Mouse (Mus musculus): Measurements from ENCODE around the gene Gzma.
A peak's percentile ranks its signal among the peaks of the same experiment; 100 is the strongest.

The Gzma gene

GRCm38 (mm10) chr13:113064542-113064941, 36.2 kb downstream of the Gzma start:
- no peaks in the 10 kb centered on the region for H3K9me3 ChIP-seq (ENCODE audit: low read length)
- no peaks in the 10 kb centered on the region for H3K27me3 ChIP-seq (ENCODE audit: insufficient read depth, low read length)
- TF ChIP-seq CTCF (conservative IDR thresholded peaks at IDR 0.05; ENCODE audit: low read length): no peak
- TF ChIP-seq NANOG (IDR thresholded peaks at IDR 0.05; ENCODE audit: borderline replicate concordance, low read length): no peak
- no peak for TF ChIP-seq POU5F1 (IDR thresholded peaks at IDR 0.05; ENCODE audit: borderline replicate concordance, low read length)
- H3K4me1 ChIP-seq (replicated peaks; ENCODE audit: low read depth, low read length): no peaks in the 10 kb centered on the region
- no peaks in the 10 kb centered on the region for H3K36me3 ChIP-seq (ENCODE audit: insufficient read depth, low read length)
- H3K4me3 ChIP-seq (replicated peaks; ENCODE audit: low read length): no peak overlapping the region

- Histone ChIP-seq H3K36me3 (ENCODE audit: insufficient read depth, low read length) (no peaks in the 10 kb centered on the region), H3K4me3 (replicated peaks; ENCODE audit: low read length) (no peak overlapping the region), H3K4me1 (replicated peaks; ENCODE audit: low read depth, low read length) (no peaks in the 10 kb centered on the region), H3K9me3 (ENCODE audit: low read length) (peaks cover 8% of the 10 kb centered on the region), H3K27me3 (ENCODE audit: insufficient read depth, low read length) (0 out of 2 replicates have a peak, but pooled peaks cover 2% of the 10 kb centered on the region)
- TF ChIP-seq POU5F1 (IDR thresholded peaks at IDR 0.05; ENCODE audit: borderline replicate concordance, low read length): no peak
- TF ChIP-seq NANOG (IDR thresholded peaks at IDR 0.05; ENCODE audit: borderline replicate concordance, low read length): no peak
- TF ChIP-seq CTCF (conservative IDR thresholded peaks at IDR 0.05; ENCODE audit: low read length): no peak
Observed at GRCm38 (mm10) chr13:113061746-113062145, 39.0 kb downstream of the Gzma start.

GRCm38 (mm10) chr13:113055826-113056225, 45.0 kb downstream of the Gzma start:
- Histone ChIP-seq H3K9me3 (ENCODE audit: low read length) (peaks cover 8% of the 10 kb centered on the region), H3K27me3 (ENCODE audit: insufficient read depth, low read length) (peaks cover 4% of the 10 kb centered on the region; the same call in 1 of the 2 replicates), H3K4me3 (replicated peaks; ENCODE audit: low read length) (no peak overlapping the region), H3K36me3 (ENCODE audit: insufficient read depth, low read length) (no peaks in the 10 kb centered on the region), H3K4me1 (replicated peaks; ENCODE audit: low read depth, low read length) (no peaks in the 10 kb centered on the region)
- no peak for TF ChIP-seq CTCF (conservative IDR thresholded peaks at IDR 0.05; ENCODE audit: low read length)
- TF ChIP-seq POU5F1 (IDR thresholded peaks at IDR 0.05; ENCODE audit: borderline replicate concordance, low read length): no peak
- no peak for TF ChIP-seq NANOG (IDR thresholded peaks at IDR 0.05; ENCODE audit: borderline replicate concordance, low read length)

- no peak for TF ChIP-seq POU5F1 (IDR thresholded peaks at IDR 0.05; ENCODE audit: borderline replicate concordance, low read length)
- no peak for TF ChIP-seq CTCF (conservative IDR thresholded peaks at IDR 0.05; ENCODE audit: low read length)
- no peak for TF ChIP-seq NANOG (IDR thresholded peaks at IDR 0.05; ENCODE audit: borderline replicate concordance, low read length)
- no peaks in the 10 kb centered on the region for H3K4me1 ChIP-seq (replicated peaks; ENCODE audit: low read depth, low read length)
Observed at GRCm38 (mm10) chr13:113054230-113054629, 46.6 kb downstream of the Gzma start.

GRCm38 (mm10) chr13:113047647-113048046, 53.1 kb downstream of the Gzma start:
- TF ChIP-seq POU5F1 (IDR thresholded peaks at IDR 0.05; ENCODE audit: borderline replicate concordance, low read length) (no peak), NANOG (IDR thresholded peaks at IDR 0.05; ENCODE audit: borderline replicate concordance, low read length) (no peak), CTCF (conservative IDR thresholded peaks at IDR 0.05; ENCODE audit: low read length) (no peak)
- no peaks in the 10 kb centered on the region for H3K9me3 ChIP-seq (ENCODE audit: low read length)
- H3K4me1 ChIP-seq (replicated peaks; ENCODE audit: low read depth, low read length): peaks cover 8% of the 10 kb centered on the region
- H3K4me3 ChIP-seq (replicated peaks; ENCODE audit: low read length): no peak overlapping the region
- H3K36me3 ChIP-seq (ENCODE audit: insufficient read depth, low read length): no peaks in the 10 kb centered on the region
- H3K27me3 ChIP-seq (ENCODE audit: insufficient read depth, low read length): peaks cover 30% of the 10 kb centered on the region

More at GRCm38 (mm10) chr13:113054230-113054629, 46.6 kb downstream of the Gzma start:
- Histone ChIP-seq H3K4me3 (replicated peaks; ENCODE audit: low read length) (no peak overlapping the region), H3K27me3 (ENCODE audit: insufficient read depth, low read length) (peaks cover 10% of the 10 kb centered on the region), H3K9me3 (ENCODE audit: low read length) (peaks cover 6% of the 10 kb centered on the region), H3K36me3 (ENCODE audit: insufficient read depth, low read length) (no peaks in the 10 kb centered on the region)

- peaks cover 8% of the 10 kb centered on the region for H3K4me1 ChIP-seq (replicated peaks; ENCODE audit: low read depth, low read length)
- H3K36me3 ChIP-seq (ENCODE audit: insufficient read depth, low read length): no peaks in the 10 kb centered on the region
- TF ChIP-seq CTCF (conservative IDR thresholded peaks at IDR 0.05; ENCODE audit: low read length) (no peak), POU5F1 (IDR thresholded peaks at IDR 0.05; ENCODE audit: borderline replicate concordance, low read length) (no peak), NANOG (IDR thresholded peaks at IDR 0.05; ENCODE audit: borderline replicate concordance, low read length) (no peak)
- peaks cover 30% of the 10 kb centered on the region for H3K27me3 ChIP-seq (ENCODE audit: insufficient read depth, low read length)
- H3K4me3 ChIP-seq (replicated peaks; ENCODE audit: low read length): no peak overlapping the region
- H3K9me3 ChIP-seq (ENCODE audit: low read length): no peaks in the 10 kb centered on the region
Observed at GRCm38 (mm10) chr13:113047018-113047417, 53.8 kb downstream of the Gzma start.

GRCm38 (mm10) chr13:113046211-113046883, 54.4 kb downstream of the Gzma start, which contains the start of gene Gpx8:
Gene Gpx8 (minus strand): TSS chr13:113046410.
- H3K4me3 ChIP-seq (replicated peaks; ENCODE audit: low read length): peak within 1 kb of the TSS; percentile 55
- H3K4me1 ChIP-seq (replicated peaks; ENCODE audit: low read depth, low read length): peaks cover 14% of the 10 kb centered on the region
- peak; percentile 20; the same call in 1 of the 2 replicates for TF ChIP-seq CTCF (conservative IDR thresholded peaks at IDR 0.05; ENCODE audit: low read length)
- TF ChIP-seq NANOG (IDR thresholded peaks at IDR 0.05; ENCODE audit: borderline replicate concordance, low read length): no peak
- no peaks in the 10 kb centered on the region for H3K9me3 ChIP-seq (ENCODE audit: low read length)
- peaks cover 36% of the 10 kb centered on the region for H3K27me3 ChIP-seq (ENCODE audit: insufficient read depth, low read length)
- no peaks in the 10 kb centered on the region for H3K36me3 ChIP-seq (ENCODE audit: insufficient read depth, low read length)

- peaks cover 39% of the 10 kb centered on the region for H3K27me3 ChIP-seq (ENCODE audit: insufficient read depth, low read length)
- peak overlapping the region; percentile 55 for H3K4me3 ChIP-seq (replicated peaks; ENCODE audit: low read length)
- no peaks in the 10 kb centered on the region for H3K36me3 ChIP-seq (ENCODE audit: insufficient read depth, low read length)
- no peaks in the 10 kb centered on the region for H3K9me3 ChIP-seq (ENCODE audit: low read length)
- H3K4me1 ChIP-seq (replicated peaks; ENCODE audit: low read depth, low read length): peaks cover 19% of the 10 kb centered on the region
- no peak for TF ChIP-seq POU5F1 (IDR thresholded peaks at IDR 0.05; ENCODE audit: borderline replicate concordance, low read length)
- no peak for TF ChIP-seq NANOG (IDR thresholded peaks at IDR 0.05; ENCODE audit: borderline replicate concordance, low read length)
- no peak for TF ChIP-seq CTCF (conservative IDR thresholded peaks at IDR 0.05; ENCODE audit: low read length)
Observed at GRCm38 (mm10) chr13:113045458-113046110, 55.2 kb downstream of the Gzma start.
